Mouse (Mus musculus) fibroblast of lung, adult 2 months (primary cell): ENCODE results near the gene Mon1b.

Experiments used
- DNase-seq: peaks from one replicate; pipeline ENCODE4 v3.0.0-alpha.2; 2011; ENCODE audit warnings: low read depth

Gene Mon1b

DNA sequence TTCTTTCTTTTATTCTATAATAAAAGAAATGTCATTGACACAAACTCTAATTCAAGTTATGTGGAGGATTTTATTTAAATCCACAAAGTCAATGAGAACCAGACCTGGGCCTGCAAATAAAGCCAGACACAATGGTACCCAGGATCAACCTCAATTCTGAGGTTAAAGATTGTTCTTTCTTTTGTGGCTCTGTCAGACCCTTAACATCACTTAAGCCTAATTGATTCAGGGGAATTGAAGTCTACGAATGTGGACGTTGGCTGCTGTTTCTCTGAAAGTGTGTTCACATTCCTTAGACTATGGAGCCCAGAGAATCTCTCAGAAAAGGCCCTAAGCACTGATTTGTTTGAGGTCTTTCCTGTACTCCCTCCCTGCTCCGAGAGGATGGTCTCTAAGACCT lies 37.9 kb downstream of the Mon1b start:
- DNase-seq: no peak

DNA sequence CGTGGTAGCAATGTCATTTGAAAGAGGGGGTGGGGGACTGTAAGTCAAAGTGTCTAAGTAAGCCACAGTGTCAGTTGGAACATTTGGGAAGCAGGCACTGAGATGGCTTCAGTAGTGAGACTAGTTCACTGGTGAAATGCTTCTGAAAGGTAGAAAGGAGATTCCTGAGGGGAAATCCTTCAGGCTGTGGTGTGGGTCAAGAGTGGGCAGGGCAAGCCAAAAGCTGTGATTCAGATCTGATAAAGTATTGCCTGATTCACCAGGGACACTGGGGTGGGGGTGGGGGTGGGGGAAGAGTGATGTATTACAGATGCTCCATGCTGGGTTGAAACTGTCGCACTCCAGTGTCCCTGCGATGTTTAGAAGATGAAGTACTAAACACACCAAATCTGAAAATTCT lies 39.2 kb downstream of the Mon1b start:
- no peak for DNase-seq

GRCm38 (mm10) chr8:113675281-113675680 lies 39.9 kb downstream of the Mon1b start:
- no peak for DNase-seq

GRCm38 (mm10) chr8:113676811-113677210 lies 41.4 kb downstream of the Mon1b start:
- DNase-seq: peak; percentile 34

GRCm38 (mm10) chr8:113679361-113679760 lies 44.0 kb downstream of the Mon1b start:
- no peak for DNase-seq

DNA sequence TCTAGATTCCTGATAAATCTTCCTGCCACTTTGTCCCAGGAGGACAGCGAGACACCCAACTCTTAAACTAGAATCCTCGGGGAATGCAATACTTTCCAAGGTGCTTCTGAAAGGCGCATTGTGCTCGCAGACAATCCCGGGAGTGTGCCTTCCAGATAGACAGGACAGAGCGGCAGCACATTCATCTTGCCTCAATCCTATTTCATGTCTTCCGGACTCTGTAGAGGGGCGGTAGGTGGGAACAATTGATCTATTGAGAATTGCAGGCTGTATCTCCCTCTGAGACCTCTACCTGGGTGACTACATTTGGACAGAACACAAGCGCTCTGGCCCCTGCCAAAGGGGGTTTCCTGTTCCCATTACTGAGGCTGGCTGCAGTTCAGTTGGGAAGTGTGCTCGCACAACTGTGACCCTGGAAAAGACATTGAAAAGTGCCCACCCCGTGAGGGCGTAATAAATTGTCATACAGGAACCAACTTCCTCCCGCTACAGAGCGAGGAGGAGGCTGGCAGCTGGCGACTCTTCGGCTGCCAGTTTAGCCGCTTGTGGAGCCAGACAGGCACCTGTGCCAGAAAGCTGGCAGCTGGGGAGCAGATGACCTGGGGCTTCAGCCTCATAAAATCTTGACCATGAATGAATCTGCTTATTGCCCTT lies 52.6 kb downstream of the Mon1b start:
- no peak for DNase-seq

DNA sequence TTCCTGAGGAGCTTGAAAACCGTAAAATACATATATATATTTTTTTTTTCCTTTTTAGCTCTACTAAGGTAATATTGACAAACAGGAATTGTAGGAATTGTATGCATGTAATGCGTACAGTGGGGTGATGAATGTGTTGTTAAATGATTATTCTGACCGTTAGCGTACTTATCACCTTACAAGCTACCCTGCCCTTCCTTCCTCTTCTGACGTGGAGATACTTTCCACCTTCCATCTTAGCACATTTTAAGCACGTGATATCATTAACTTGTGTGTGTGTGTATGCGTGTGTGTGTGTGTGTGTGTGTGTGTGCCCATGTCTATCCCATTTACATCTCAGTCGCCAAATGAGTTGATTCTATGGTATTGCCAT lies 53.1 kb downstream of the Mon1b start:
- no peak for DNase-seq

DNA sequence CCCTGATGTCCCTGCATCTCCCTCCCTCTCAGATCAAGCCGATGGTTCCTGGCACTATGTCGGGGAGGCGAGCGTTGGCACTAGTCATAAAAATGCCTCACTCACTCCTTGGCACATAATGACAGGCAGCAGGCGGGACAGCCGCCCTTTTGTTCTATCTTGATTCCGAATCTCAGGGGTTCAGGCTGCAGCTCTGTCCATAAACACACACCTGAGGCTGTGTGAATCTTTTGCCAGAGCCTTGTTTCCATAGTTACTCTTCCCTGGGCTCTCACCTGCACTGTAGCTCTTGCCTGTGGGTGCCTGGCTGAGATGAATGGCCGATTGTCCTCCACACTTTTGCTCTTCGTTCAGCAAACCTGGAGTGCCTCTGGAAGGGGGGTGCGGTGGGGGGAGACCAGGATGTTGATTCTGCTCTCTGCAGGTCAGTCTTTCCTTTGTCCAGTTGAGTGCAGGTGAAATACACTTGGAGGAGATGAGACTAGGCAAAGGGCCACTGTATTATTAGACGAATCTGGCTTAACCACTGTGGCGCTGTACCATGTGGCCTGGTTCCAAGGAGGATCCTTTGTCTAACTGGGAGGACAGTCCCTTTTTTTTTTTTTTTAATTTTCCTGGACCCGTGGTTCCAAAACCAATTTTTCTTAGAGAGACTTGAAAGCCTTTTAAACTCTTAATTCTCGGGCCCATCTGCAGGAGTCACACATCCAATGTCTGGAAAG lies 56.4 kb downstream of the Mon1b start:
- no peak for DNase-seq
